Mouse (Mus musculus) ovary, postnatal 10 days (tissue): ENCODE measurements around the gene Igfbp3.
"Not testable (repeated sequence)": the region's sequence is repeated elsewhere in the genome, so short reads cannot be mapped to it uniquely, and the experiment has no call there.

Experiments used
- DNase-seq: peaks from one replicate; pipeline ENCODE4 v3.0.0; 2022; ENCODE audit warnings: low spot score

Gene Igfbp3

GRCm38 (mm10) chr11:7213501-7214341, at the start of gene Igfbp3:
Gene Igfbp3, minus strand, starts transcription at chr11:7213923.
- DNase-seq, result no peak

- no peak for DNase-seq
These were observed 37.1 kb upstream of the Igfbp3 start for GRCm38 (mm10) chr11:7250870-7251269.

GRCm38 (mm10) chr11:7250415-7250814, 36.7 kb upstream of the Igfbp3 start:
- DNase-seq, result no peak

GRCm38 (mm10) chr11:7244782-7245181, 31.1 kb upstream of the Igfbp3 start:
- DNase-seq, result no peak

- DNase-seq, result no peak
These were observed 25.5 kb upstream of the Igfbp3 start for GRCm38 (mm10) chr11:7239041-7239740.

- no peak for DNase-seq
These were observed 24.8 kb upstream of the Igfbp3 start for GRCm38 (mm10) chr11:7238546-7238945.

GRCm38 (mm10) chr11:7237712-7238111, 24.0 kb upstream of the Igfbp3 start:
- no peak for DNase-seq

- no peak for DNase-seq
These were observed 23.0 kb upstream of the Igfbp3 start for GRCm38 (mm10) chr11:7236751-7237150.

GRCm38 (mm10) chr11:7234981-7235609, 21.4 kb upstream of the Igfbp3 start:
- no peak for DNase-seq

GRCm38 (mm10) chr11:7234436-7234835, 20.7 kb upstream of the Igfbp3 start:
- no peak for DNase-seq

- no peak for DNase-seq
These were observed 19.6 kb upstream of the Igfbp3 start for GRCm38 (mm10) chr11:7233333-7233732.

- no peak for DNase-seq
These were observed 18.2 kb upstream of the Igfbp3 start for GRCm38 (mm10) chr11:7231958-7232357.

GRCm38 (mm10) chr11:7230000-7230399, 16.3 kb upstream of the Igfbp3 start:
- no peak for DNase-seq

GRCm38 (mm10) chr11:7228107-7228506, 14.4 kb upstream of the Igfbp3 start:
- no peak for DNase-seq

- no peak for DNase-seq
These were observed 13.3 kb upstream of the Igfbp3 start for GRCm38 (mm10) chr11:7226810-7227550.

- no peak for DNase-seq
These were observed 12.5 kb upstream of the Igfbp3 start for GRCm38 (mm10) chr11:7226200-7226599.

- DNase-seq, result not testable (repeated sequence)
These were observed 8.1 kb upstream of the Igfbp3 start for GRCm38 (mm10) chr11:7221826-7222225.

GRCm38 (mm10) chr11:7215703-7216102, 2.0 kb upstream of the Igfbp3 start:
- DNase-seq, result no peak

- no peak for DNase-seq
These were observed 1.0 kb upstream of the Igfbp3 start for GRCm38 (mm10) chr11:7214761-7215160.

GRCm38 (mm10) chr11:7214342-7214660, 578 bp upstream of the Igfbp3 start:
- DNase-seq, result no peak

GRCm38 (mm10) chr11:7213161-7213500, 592 bp downstream of the Igfbp3 start:
- no peak for DNase-seq

- no peak for DNase-seq
These were observed 1.5 kb downstream of the Igfbp3 start for GRCm38 (mm10) chr11:7212126-7212798.
